Mouse (Mus musculus) embryonic facial prominence, embryonic 13.5 days (tissue): ENCODE data around the gene Tns3. TPM values are rescaled to one million over a fixed set of nuclear protein-coding genes. Genes with fewer than 3 reads are reported as not detected.
A peak's percentile ranks its signal among the peaks of the same experiment; 100 is the strongest.

Experiments used
- ATAC-seq: fragments of 200-750 bp; cut with Nextera tagmentation; 2 replicates; pipeline ENCODE4 v1.8.0; 2017; ENCODE audit warnings: low read depth; ENCODE audit not compliant: insufficient number of reproducible peaks, insufficient read depth, low FRiP score, low TSS enrichment
- H3K27ac ChIP-seq: fragments of 300-500 bp; sonication (generic); 2 replicates; pipeline ENCODE4 v1.5.1; 2015; ENCODE audit warnings: moderate library complexity, mild to moderate bottlenecking, inconsistent platforms
- H3K27me3 ChIP-seq: fragments of 300-500 bp; sonication (generic); 2 replicates; pipeline ENCODE4 v1.6.1; 2015; ENCODE audit warnings: mild to moderate bottlenecking, inconsistent platforms
- H3K36me3 ChIP-seq: fragments of 300-500 bp; sonication (generic); 2 replicates; pipeline ENCODE4 v1.6.1; 2015; ENCODE audit warnings: mild to moderate bottlenecking, inconsistent platforms
- H3K4me1 ChIP-seq: fragments of 300-500 bp; sonication (generic); 2 replicates; pipeline ENCODE4 v1.6.1; 2015; ENCODE audit warnings: inconsistent platforms
- H3K4me2 ChIP-seq: fragments of 300-500 bp; sonication (generic); 2 replicates; pipeline ENCODE4 v1.6.1; 2015; ENCODE audit warnings: moderate library complexity, mild to moderate bottlenecking, inconsistent platforms
- H3K4me3 ChIP-seq: fragments of 300-500 bp; sonication (generic); 2 replicates; pipeline ENCODE4 v1.5.1; 2015; ENCODE audit warnings: mild to moderate bottlenecking, inconsistent platforms
- H3K9ac ChIP-seq: fragments of 300-500 bp; sonication (generic); 2 replicates; pipeline ENCODE4 v1.6.1; 2015; ENCODE audit warnings: mild to moderate bottlenecking, inconsistent platforms
- H3K9me3 ChIP-seq: fragments of 300-500 bp; sonication (generic); 2 replicates; pipeline ENCODE4 v1.6.1; 2016; ENCODE audit warnings: inconsistent platforms
- WGBS: fragments of 180-500 bp; shearing (Covaris S2); methylation state at CpG from one replicate; pipeline ENCODE4 v1.1.7; 2015; ENCODE audit warnings: mixed read lengths; 5-methylcytosine and 5-hydroxymethylcytosine counted together
- polyA plus RNA-seq: library from polyadenylated mRNA; unstranded; fragments of >200 nt; fragmentation: Nextera tagmentation; extraction: Ambion mirVana; gene quantifications from 2 replicates; pipeline ENCODE4 v1.2.1, GENCODE M21; 2015

Gene Tns3
- polyA plus RNA-seq = 35.0 and 35.5 TPM in 2 replicates

DNA sequence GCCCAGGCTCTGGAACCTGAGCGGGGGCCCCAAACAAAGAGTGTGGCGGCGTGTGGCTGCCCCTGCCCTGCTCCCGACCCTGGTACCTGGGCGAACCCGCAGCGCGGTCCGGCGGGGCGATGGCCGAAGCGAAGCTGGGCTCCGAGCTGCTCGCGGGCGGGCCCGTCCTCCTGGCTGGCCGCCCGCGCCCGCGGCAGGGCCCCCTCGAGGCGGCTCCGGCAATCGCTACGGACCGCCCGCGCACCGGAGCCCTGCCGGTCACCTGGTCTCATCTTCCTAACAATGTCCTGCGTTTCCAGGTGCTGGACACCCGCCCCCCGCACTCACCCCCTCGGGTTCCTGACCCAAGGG lies at the start of gene Tns3:
Tns3 (minus strand) TSS at position 143 of the 351 bp plus-strand sequence.
- ATAC-seq = peak; percentile 53; the same call in 1 of the 2 replicates
- peak within 1 kb of the TSS; percentile 90 for H3K27ac ChIP-seq
- no peaks in the 10 kb centered on the region for H3K36me3 ChIP-seq
- peak within 1 kb of the TSS; percentile 97 for H3K9ac ChIP-seq
- no peaks in the 10 kb centered on the region for H3K27me3 ChIP-seq
- H3K9me3 ChIP-seq = no peaks in the 10 kb centered on the region
- H3K4me1 ChIP-seq = peaks cover 54% of the 10 kb centered on the region
- under 1% methylated on average over 37 of the region's 37 CpGs for WGBS
- H3K4me2 ChIP-seq = peak within 1 kb of the TSS; percentile 87
- peak within 1 kb of the TSS; percentile 79 for H3K4me3 ChIP-seq

DNA sequence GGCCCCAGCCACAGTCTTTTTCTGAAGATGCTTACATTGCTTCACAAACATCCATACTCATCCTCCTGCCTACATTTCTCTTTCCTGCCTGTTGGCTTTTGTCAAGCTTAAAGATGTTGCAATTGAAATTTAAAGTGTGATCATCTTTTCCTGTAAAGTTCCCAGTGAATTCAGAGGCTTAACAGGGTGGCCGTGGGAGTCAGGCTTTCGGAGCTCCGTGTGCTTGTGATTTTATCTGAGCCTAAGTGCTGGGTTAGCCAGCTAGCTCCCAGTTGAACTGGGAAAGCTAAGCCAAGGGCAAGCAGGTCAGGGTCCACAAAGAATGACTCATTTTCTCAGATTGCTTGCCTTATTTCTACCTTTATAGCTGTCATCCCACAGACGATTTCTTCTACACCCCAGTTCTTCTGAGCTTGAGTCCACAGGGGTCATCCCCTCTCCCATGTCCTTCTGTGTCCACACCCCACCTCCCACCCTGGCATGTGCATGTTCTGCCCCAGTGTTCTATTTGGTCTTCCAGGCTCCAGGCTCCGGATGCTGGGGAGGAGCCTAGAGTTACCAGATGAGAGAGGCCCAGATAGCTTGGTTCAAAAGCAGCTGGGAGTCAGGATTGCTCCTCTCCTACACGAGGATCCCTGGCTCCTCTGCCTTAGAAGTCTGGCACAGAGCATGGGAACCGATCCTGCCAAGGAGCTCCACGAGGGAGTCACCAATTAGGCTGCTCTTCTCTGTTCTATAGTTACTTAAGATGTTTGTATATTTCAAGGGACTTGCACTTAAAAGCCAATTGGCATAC lies 42.1 kb upstream of the Tns3 start:
- no peak overlapping the region for H3K27ac ChIP-seq
- H3K27me3 ChIP-seq = no peaks in the 10 kb centered on the region
- no peaks in the 10 kb centered on the region for H3K36me3 ChIP-seq
- no peak overlapping the region for H3K9ac ChIP-seq
- H3K9me3 ChIP-seq = no peaks in the 10 kb centered on the region
- peaks cover 45% of the 10 kb centered on the region for H3K4me1 ChIP-seq
- ATAC-seq = no peak
- 62% methylated on average over 8 of the region's 8 CpGs for WGBS
- H3K4me2 ChIP-seq = no peak overlapping the region
- no peak overlapping the region for H3K4me3 ChIP-seq

DNA sequence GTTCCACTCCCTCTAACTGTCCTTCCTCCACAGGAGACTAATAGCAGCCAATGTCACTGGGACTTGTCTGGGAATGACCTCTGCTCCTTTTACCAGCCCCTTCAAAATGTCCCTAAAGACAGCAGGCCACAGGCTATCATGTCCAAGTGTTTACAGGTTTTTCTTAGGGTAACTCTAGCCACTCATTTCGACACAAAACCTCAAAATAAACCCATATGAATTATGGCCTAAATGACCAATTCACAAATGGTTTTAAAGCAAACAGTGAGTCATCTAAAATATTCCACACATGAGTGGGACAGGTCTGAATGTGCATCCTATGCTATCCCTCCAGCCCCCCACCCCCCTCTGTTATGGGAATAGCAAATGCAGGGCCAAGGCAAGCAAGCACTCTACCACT lies 40.8 kb upstream of the Tns3 start:
- H3K27ac ChIP-seq = 0 out of 2 replicates have a peak overlapping the region, but pooled peaks have one; percentile 86
- H3K9ac ChIP-seq = no peak overlapping the region
- no peak for ATAC-seq
- no peak overlapping the region for H3K4me2 ChIP-seq
- H3K36me3 ChIP-seq = no peaks in the 10 kb centered on the region
- whole genome bisulfite sequencing = 84% methylated on average over 1 of the region's 1 CpGs
- H3K27me3 ChIP-seq = no peaks in the 10 kb centered on the region
- no peaks in the 10 kb centered on the region for H3K9me3 ChIP-seq
- H3K4me1 ChIP-seq = peaks cover 46% of the 10 kb centered on the region
- H3K4me3 ChIP-seq = no peak overlapping the region

DNA sequence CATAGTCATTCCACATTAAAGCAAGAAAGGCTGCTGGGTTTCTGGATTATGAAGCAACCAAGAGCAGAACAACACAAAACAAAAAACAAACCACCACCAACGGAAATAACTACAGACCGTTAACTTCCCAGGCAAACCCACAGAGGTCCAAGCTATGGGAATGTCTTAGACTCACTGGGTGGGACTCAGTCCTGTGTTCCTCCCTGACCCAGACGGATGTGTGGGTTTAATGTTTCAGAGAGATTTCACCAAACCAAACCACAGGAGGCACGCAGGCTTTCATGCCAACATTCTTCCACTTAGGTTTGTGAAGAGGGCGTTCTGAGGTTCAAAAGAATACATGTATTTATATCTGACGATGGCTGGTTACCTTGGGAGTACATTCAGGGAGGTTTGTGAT lies 39.5 kb upstream of the Tns3 start:
- H3K27ac ChIP-seq = peak overlapping the region; percentile 86
- no peak overlapping the region for H3K4me3 ChIP-seq
- H3K4me1 ChIP-seq = peaks cover 42% of the 10 kb centered on the region
- no peaks in the 10 kb centered on the region for H3K36me3 ChIP-seq
- H3K9me3 ChIP-seq = no peaks in the 10 kb centered on the region
- H3K27me3 ChIP-seq = no peaks in the 10 kb centered on the region
- no peak for ATAC-seq
- WGBS = 32% methylated on average over 6 of the region's 6 CpGs
- H3K4me2 ChIP-seq = 0 out of 2 replicates have a peak overlapping the region, but pooled peaks have one; percentile 9
- no peak overlapping the region for H3K9ac ChIP-seq

DNA sequence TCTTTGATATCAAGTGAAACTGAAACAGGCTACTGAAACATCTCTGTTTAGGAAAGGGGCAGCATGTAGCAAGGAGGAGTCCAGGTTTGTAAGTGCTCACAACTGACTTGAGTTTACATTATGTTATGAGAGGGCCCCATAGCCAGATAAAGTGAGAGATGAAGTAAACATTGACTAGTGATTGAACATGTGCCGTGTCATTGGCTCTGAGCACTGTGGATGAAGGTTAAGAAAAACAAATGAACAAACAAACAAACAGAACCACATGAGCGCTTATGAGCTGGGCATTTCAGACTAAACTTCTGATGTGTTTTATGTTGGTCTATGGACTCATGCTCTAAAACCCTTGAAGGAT lies 38.2 kb upstream of the Tns3 start:
- Histone ChIP-seq H3K4me3 (no peak overlapping the region), H3K4me2 (no peak overlapping the region), H3K9me3 (no peaks in the 10 kb centered on the region), H3K27me3 (no peaks in the 10 kb centered on the region), H3K36me3 (no peaks in the 10 kb centered on the region), H3K27ac (no peak overlapping the region), H3K9ac (no peak overlapping the region), H3K4me1 (peaks cover 35% of the 10 kb centered on the region)
- WGBS = 84% methylated on average over 2 of the region's 2 CpGs
- ATAC-seq = no peak

DNA sequence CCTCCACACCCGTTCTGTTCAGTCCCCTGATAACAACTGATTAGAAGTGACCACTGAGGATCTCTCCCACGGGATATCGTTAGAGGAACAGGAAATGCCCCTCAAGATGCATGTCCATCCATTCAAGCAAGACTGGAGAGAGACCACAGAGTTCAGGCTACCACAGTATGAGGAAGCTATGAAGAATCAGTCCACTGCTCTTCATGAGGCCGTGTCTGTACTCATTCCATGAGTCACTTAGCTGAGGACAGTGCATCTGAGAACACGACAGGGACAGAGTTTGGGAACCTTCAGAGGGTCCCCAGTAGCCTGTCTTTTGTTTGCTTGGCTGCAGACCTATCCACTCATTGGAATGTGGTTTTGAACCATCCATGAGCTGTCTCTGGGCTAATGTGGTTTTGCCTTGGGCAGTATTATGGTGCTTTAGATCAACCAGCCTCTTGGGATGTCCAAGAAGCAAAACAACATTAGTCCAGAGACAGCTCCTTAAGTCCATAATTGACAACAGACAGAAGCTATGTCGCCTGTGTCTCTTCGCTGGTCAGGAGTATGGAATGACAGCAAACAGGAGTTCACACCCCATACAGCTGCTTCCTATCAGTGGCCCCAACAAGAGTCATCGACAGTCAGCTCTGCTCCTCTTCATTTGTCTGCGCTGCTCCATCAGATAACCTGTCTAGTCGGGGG lies 37.7 kb upstream of the Tns3 start:
- Histone ChIP-seq H3K27ac (no peak overlapping the region), H3K4me3 (no peak overlapping the region), H3K9ac (no peak overlapping the region), H3K27me3 (no peaks in the 10 kb centered on the region), H3K9me3 (no peaks in the 10 kb centered on the region), H3K36me3 (no peaks in the 10 kb centered on the region), H3K4me1 (peaks cover 35% of the 10 kb centered on the region), H3K4me2 (no peak overlapping the region)
- WGBS = 48% methylated on average over 10 of the region's 10 CpGs
- no peak for ATAC-seq

DNA sequence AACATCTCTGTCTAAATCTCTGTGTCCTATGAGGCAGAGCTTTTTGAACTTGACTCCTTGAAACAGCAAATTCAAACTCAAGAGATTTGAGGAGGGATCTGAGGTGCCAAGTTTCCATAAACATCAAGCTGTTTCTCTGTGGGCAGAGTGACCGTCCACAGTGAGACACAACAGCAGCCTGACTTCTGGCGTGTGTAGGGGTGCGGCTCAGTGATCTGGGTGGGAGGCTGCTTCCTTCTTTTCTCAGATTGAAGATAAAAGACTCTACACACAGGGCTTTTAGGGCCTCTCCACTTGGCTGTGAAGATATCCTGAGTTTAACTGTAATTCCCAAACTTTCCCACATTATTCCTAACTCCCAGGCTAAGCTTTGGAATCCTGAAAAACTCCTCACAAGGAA lies 37.1 kb upstream of the Tns3 start:
- Histone ChIP-seq H3K4me2 (no peak overlapping the region), H3K9me3 (no peaks in the 10 kb centered on the region), H3K9ac (no peak overlapping the region), H3K27me3 (no peaks in the 10 kb centered on the region), H3K36me3 (no peaks in the 10 kb centered on the region), H3K4me3 (no peak overlapping the region), H3K4me1 (peaks cover 32% of the 10 kb centered on the region), H3K27ac (no peak overlapping the region)
- 74% methylated on average over 3 of the region's 3 CpGs for WGBS
- no peak for ATAC-seq

DNA sequence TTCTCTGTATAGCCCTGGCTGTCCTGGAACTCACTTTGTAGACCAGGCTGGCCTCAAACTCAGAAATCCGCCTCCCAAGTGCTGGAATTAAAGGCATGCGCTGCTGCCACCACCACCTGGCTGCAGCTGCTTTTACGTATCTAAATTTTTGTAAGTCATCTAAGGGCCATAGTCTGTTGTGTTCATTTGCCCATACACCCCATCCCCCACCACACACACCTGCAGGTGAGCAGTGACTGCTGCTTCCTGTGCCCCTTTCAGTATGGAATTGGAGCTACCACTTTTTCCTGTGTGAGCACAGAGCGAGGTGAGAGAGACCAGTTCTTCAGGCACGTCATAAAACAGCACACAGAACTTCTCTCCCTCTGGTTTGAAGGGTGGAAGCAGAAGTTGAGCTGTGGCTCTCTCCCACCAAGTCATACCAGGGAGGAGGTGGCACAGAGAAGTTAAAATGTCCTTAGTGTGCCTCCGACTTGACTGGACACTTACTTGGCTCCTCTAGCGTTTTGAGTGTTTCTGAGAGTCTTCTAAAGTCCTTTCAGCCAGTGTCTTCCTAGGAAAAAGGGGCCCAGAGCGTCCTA lies 36.4 kb upstream of the Tns3 start:
- Histone ChIP-seq H3K27me3 (no peaks in the 10 kb centered on the region), H3K9ac (no peak overlapping the region), H3K4me1 (peaks cover 32% of the 10 kb centered on the region), H3K27ac (no peak overlapping the region), H3K4me3 (no peak overlapping the region), H3K9me3 (no peaks in the 10 kb centered on the region), H3K36me3 (no peaks in the 10 kb centered on the region), H3K4me2 (no peak overlapping the region)
- ATAC-seq = no peak
- 75% methylated on average over 8 of the region's 8 CpGs for WGBS

DNA sequence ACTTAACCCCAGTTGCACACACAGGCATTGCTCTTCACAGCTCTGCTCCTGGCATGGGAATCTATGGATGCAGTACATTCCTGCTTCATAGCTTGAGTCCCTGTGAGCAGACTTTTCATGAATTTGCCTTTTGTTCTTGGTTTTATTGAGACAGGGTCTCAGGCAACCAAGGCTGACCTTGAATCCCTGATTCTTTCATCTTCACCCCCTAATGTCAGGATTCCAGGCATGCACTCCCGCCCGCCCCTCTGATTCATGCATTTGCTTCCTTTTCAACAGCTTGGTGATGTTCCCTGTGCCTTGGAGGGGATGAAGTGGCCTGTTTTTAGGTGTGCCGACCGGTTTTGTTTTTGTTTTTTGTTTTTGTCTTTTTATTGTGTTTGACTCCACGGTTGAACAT lies 35.4 kb upstream of the Tns3 start:
- H3K27ac ChIP-seq = no peak overlapping the region
- H3K4me2 ChIP-seq = no peak overlapping the region
- H3K9ac ChIP-seq = no peak overlapping the region
- H3K4me3 ChIP-seq = no peak overlapping the region
- H3K4me1 ChIP-seq = peaks cover 28% of the 10 kb centered on the region
- 71% methylated on average over 5 of the region's 5 CpGs for WGBS
- no peaks in the 10 kb centered on the region for H3K9me3 ChIP-seq
- no peaks in the 10 kb centered on the region for H3K36me3 ChIP-seq
- H3K27me3 ChIP-seq = no peaks in the 10 kb centered on the region
- ATAC-seq = no peak

DNA sequence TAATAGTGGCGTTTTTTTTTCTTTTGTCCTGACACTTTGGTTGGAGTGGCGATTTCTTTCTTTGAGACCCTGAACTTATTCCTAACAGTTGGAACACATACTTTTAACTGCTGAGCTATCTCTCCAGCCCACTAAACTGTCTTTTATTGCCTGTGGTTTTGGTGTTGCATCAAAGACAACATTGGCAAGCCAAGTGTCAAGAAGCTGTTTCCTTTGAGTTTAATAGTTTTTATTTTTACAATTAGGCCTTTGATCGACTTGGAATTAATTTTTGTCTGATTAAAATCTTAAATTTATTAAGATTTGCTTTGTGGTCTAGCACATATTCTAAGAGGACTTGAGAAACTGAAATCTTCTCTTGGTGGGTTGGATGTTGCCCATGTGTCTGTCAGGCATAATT lies 33.3 kb upstream of the Tns3 start:
- Histone ChIP-seq H3K9ac (no peak overlapping the region), H3K36me3 (no peaks in the 10 kb centered on the region), H3K27ac (no peak overlapping the region), H3K4me3 (no peak overlapping the region), H3K9me3 (0 out of 2 replicates have a peak, but pooled peaks cover 3% of the 10 kb centered on the region), H3K4me2 (no peak overlapping the region), H3K27me3 (no peaks in the 10 kb centered on the region), H3K4me1 (peaks cover 30% of the 10 kb centered on the region)
- no peak for ATAC-seq
- WGBS = 84% methylated on average over 3 of the region's 3 CpGs

DNA sequence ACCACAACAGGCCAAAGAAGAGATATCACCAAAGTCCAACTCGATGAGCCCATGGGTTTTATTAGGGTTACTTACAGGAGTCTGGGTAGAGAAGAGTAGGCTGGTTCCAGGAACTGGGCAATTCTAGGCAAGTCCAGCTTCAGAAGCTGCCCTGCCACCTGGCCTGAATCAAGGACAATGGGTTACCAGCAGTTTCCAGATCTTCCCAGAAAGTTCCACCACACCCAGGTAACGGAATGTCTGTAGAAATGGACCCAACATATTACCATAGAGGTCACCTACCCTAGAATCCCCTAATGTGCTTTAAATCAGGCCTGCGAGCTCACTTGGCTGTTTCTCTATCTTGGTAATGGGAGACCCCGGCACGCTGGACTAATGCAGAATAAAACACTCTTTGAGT lies 29.8 kb upstream of the Tns3 start:
- WGBS = 95% methylated on average over 5 of the region's 5 CpGs
- H3K27me3 ChIP-seq = no peaks in the 10 kb centered on the region
- peak overlapping the region; percentile 92; the same call in 1 of the 2 replicates for H3K27ac ChIP-seq
- no peak overlapping the region for H3K4me2 ChIP-seq
- H3K4me3 ChIP-seq = no peak overlapping the region
- 0 out of 2 replicates have a peak, but pooled peaks cover 3% of the 10 kb centered on the region for H3K9me3 ChIP-seq
- no peak overlapping the region for H3K9ac ChIP-seq
- H3K4me1 ChIP-seq = peaks cover 41% of the 10 kb centered on the region
- no peak for ATAC-seq
- no peaks in the 10 kb centered on the region for H3K36me3 ChIP-seq
